Mouse (Mus musculus) common myeloid progenitor, adult 5-6 weeks (primary cell): ENCODE results near the gene Hectd4. TPM values are rescaled to one million over a fixed set of nuclear protein-coding genes. Genes with fewer than 3 reads are reported as not detected.
"Not testable (repeated sequence)": the region's sequence is repeated elsewhere in the genome, so short reads cannot be mapped to it uniquely, and the experiment has no call there.

Experiments
- ATAC-seq: replicated peaks from 2 replicates; pipeline ENCODE4 v1.8.0; 2016; ENCODE audit warnings: low read depth, mild to moderate bottlenecking, moderate TSS enrichment, inconsistent platforms; ENCODE audit not compliant: poor library complexity, severe bottlenecking
- total RNA-seq: library from RNA; stranded (forward); fragments of 200-1000, 187-1606 nt; gene quantifications from 2 replicates; pipeline ENCODE4 v1.2.3, GENCODE M21; 2017

Gene Hectd4
- total RNA-seq, 1 experiment from 2014 or later: 20.1 TPM

DNA sequence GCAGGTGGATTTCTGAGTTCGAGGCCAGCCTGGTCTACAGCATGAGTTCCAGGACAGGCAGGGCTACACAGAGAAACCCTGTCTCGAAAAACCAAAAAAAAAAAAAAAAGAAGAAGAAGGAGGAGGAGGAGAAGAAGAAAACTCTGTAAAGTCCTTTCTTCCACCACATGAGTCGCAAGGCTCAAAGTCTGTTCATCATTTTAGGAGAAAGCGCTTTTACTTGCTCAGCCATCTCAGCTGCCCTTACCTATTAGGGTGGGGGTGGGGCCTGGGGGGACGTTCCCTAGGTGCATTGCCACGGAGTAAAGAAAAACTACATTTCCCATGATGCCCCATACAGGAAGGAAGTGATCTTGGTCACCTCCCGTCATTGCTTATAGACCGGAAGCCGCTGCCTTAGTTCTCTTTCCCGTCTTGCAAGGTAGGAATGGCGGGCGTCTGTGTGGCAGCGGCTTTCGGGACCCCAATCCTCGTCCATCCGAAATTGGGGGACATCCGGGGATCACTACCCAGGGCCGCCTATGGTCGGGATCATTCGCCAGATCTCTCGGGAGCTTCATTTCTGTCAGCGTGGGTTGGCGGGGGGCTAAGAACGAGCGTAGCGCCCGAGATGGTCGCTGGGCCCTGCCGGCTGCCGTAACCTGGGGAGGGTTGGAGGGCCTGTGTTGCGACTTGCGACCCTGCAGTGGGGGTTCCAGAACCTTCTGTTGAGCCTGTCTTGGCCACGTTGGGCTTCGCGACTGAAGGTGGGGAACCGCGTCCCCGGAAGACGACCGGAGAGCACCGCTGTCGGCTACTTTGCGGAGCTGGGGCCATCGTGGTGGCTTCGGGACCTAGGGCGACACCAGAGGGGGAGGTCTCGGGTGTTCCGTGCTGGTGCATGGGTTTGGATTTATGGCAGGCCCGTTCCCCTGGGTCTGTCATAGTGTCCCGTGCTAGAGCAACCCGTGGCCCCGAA, 15.6 kb upstream of the Hectd4 start, which contains the start of gene Rpl6:
TSS of gene Rpl6 (plus strand) at position 350 of the 958 bp plus-strand sequence.
- peak; percentile 90 for ATAC-seq

DNA sequence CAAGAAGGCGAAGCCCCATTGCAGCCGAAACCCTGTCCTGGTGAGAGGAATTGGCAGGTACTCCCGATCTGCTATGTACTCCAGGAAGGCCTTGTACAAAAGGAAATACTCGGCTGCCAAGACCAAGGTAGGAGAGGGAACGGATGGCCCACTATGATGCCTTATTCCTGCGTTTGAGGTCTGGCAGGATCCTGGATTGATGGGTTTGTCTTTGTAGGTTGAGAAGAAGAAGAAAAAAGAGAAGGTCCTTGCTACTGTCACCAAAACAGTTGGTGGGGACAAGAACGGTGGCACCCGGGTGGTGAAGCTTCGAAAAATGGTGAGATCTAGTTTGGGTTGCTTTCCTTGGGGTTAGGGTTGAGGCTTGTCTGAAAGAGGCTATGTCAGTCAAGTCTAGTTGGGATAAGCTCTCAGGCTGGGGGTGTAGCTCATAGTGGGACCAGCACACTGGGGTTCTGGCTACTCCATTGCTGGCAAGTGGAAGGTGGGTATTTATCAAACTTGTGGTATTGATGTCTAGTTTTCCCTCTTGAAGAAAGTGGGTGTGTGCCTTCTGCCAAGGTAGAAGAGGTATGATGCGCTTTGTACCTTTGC, 14.4 kb upstream of the Hectd4 start:
- ATAC-seq: not testable (repeated sequence)

DNA sequence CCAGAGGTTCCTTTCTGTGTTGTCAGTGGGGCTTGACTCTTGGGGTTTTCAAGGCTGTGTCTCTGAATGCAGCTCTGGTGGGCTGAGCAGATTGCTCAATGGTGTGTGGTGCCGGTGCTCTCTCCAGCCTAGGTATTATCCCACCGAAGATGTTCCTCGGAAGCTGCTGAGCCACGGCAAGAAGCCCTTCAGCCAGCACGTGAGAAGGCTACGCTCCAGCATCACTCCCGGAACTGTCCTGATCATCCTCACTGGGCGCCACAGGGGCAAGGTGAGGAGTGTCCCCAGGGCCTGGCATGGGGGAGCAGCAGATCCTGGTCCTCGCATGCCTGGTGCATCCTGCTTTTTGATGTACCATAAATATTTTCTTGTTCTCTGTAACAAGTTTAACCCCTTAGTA, 13.5 kb upstream of the Hectd4 start:
- no peak for ATAC-seq

DNA sequence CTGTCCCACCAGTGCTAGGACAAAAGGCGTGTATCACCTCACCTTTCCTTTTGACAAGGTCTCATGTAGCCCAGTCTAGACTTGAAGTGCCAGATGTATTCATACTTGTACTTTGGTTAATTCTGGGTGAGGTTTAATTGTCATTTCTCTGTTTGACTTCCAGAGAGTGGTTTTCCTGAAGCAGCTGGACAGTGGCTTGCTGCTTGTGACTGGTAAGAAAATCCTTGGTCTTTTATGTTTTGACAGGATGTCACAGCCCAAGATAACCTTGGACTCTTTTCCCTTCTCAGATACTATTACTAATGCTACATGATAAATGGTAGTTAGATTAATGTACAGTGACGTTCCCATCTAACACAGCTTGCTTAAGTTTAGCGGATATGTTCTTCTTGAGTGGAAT, 13.0 kb upstream of the Hectd4 start:
- ATAC-seq: no peak

DNA sequence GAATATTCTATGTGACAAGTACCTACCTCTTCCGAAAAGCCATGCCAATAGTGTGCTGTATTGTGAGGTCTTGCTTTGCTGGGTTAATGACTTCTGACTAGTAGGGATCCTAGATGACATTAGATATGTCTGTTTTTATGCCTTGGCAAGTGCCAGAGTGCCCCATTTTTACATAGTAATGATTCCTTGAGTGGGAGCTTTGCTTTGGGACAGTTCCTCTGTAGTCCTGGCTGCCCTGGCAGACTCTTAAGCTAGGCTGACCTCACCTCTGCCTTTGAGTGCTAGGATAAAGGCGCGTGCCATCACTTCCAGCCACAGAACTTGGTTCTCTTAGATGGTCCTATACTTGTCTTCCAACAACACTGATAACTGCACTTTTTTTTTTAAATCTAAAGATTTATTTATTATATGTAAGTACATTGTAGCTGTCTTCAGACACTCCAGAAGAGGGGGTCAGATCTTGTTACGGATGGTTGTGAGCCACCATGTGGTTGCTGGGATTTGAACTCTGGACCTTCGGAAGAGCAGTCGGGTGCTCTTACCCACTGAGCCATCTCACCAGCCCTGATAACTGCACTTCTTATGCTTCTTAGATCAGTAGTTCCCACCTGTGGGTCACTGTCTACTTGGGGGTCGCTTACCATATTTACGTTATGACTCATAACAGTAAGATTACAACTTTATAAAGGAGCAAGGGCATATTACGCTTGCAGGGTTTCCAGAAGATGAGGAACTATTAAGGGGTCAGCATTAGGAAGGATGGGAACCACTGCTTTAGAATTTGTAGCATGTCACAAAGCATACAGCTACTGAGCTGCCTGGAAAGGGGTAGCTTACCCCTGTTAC, 10.0 kb upstream of the Hectd4 start:
- no peak for ATAC-seq

DNA sequence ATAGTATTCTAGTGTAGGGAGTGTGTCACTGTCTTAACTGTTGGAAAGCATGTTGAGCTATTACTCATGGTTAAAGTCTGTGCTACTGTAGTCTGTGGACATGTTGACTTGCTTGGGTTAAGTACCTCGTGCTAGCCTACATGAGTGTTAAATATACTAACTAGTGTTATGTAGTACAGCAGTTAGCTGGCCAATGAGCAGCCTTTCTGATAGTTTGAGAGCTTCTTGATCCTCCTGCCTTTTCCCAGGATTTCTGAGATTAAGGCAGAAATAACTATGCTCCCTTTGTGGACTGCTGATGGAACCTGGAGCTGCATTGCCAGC, 9.5 kb upstream of the Hectd4 start:
- no peak for ATAC-seq

DNA sequence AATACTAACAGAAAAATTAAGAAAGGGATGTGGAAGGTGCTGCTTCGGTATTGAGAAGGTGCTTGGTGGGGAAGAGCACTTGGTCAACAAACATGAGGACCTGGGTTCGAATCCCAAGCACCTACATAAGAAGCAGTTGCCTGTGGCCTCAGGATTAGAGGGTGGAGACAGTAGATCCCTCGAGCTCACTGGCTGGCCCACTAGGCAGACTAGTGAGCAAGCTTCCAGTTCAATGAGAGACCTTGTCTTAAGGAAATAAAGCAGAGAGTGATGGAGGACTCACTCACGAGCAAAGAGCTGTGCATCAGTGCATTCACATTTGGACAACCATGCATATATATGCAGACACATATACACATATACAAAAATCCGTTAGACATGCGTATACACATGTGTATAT, 7.9 kb upstream of the Hectd4 start:
- no peak for ATAC-seq

DNA sequence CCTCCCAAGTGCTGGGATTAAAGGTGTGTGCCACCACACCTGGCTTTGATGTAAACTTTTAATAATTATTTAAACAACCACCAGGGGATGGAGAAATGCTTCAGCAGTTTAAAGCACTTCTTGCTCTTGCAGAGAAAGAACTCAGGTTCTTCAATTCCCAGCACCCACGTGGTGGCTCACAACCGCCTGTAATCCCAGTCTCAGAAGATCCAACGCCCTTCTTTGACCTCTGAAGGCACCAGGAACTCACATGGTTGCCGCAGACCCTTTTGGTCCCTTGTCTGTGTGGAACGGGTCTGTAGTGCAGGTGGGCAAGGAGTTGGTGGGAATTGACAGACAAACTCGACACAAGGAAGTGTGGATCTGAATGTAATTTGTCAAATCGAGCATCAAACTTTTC, 5.3 kb upstream of the Hectd4 start:
- ATAC-seq: no peak

DNA sequence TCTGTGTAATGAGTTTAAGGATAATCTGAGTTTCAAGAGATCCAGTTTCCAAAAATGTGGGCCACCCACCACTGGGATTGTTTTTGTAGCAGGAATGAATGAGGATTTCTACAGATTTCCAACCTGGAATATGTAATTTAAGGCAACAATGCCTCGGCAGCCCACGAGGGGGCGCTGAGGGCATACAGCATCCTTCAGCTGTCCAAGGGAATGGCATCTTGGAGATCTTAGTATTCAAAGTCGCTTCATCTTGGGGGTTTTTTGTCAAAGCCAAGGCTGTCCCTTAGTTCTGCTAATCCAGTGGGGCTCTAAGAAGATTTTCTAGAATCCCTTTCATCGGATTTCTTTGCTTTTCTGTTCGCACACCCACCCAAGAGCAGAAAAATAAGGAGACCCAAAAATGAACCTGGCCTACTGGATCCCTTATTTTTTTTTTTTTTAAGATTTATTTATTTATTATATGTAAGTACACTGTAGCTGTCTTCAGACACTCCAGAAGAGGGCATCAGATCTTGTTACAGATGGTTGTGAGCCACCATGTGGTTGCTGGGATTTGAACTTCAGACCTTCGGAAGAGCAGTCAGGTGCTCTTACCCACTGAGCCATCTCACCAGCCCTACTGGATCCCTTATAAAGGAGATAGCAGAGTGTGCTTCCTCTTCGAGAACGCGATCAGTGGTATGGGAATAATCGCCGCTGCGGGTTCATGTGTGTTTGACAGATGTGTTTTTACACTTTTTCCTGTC, 4.5 kb upstream of the Hectd4 start:
- ATAC-seq: peak; percentile 41

DNA sequence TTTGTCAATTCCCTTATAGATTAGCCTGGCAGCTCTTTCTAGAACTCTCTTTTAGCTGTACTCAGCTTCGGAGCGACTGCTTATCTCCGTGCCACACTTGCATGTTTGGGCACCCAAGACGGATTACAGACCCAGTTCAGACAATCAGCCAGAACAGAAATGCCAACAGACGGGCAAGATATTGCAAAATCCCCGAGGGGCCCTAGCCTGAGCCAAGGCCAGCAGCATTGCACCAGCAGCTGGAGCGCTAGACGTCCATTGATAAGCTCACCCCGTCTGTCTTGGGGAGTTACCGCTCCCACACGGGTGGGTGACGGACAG, 3.9 kb upstream of the Hectd4 start:
- ATAC-seq: peak; percentile 59

DNA sequence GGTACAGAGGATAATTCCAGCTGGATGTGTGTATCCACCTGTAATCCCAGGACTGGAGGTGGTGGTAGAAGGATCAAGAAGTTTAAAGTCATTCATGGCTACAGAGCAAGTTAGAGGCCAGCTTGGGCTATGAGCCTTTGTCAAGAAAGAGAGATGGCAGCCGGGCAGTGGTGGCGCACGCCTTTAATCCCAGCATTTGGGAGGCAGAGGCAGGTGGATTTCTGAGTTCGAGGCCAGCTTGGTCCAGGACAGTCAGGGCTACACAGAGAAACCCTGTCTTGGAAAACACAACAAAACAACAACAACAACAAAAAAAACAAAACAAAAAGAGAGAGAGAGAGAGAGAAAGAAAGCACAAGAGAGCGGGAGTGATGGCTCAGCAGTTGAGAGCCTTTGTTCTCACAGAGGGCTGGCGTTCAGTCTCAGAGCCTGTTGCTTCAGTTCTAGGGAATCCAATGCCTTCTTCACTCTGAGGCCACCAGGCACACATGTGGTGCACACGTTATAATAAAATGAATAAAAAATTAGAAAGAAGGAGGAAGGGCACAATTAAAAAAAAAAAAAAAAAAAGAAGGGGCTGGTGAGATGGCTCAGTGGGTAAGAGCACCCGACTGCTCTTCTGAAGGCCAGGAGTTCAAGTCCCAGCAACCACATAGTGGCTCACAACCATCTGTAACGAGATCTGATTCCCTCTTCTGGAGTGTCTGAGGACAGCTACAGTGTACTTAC, 3.3 kb upstream of the Hectd4 start:
- ATAC-seq: not testable (repeated sequence)

DNA sequence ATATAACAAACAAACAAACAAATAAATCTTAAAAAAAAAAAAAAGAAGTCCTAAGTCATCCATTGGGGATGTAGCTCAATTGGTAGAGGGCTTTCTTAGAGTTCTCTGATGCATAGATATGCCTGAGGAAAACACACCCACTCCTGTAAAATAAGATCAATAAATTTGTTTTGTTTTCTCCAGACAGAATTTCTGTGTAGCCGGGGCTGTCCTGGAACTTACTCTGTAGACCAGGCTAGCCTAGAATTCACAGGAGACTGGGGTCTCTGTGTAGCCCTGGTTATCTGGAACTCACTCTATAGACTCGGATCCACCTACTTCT, 2.7 kb upstream of the Hectd4 start:
- no peak for ATAC-seq

DNA sequence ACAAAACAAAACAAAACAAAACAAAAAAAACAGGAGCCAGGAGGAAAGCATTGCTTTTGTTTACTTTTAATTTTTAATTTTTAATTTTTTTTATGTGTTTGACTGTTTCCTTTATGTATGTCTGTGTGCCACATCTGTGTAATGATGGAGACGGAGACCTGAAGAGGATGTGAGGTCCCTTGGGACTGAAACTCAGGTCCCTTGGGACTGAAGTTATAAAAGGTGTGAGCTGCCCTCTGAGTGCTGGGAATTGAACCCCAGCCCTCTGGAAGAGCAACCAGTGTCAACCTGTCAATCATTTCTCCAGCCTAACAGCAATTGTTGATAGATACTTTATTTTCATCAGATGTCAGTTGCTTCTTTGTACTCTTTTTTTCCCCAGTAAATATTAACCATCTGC, 829 bp upstream of the Hectd4 start:
- no peak for ATAC-seq

DNA sequence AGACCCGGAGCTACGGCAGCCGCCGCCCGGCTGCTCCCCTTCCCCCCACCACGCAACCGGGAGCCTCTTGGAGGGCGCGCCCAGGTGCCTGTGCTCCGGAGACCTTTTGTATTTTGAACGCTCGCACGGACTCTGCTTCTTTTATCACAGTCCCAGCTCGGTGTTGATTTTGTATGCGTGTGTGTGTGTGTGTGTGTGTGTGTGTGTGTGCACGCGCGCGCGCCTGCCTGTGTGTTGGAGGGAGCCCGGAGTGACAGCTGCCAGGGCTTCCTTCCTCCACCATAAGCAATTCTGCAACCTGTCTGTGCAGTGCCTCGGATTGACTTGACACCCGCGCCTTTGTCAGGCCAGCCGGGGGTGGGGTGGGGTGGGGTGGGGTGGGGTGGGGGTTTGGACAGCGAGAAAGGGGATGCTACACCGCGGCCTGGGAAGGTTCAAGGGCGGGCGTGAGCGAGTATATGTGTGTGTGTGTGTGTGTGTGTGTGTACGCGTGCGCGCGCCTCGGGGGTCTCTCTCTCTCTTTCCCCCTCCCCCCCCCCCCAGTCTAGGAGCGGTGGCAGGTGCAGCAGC, 798 bp downstream of the Hectd4 start:
- no peak for ATAC-seq

DNA sequence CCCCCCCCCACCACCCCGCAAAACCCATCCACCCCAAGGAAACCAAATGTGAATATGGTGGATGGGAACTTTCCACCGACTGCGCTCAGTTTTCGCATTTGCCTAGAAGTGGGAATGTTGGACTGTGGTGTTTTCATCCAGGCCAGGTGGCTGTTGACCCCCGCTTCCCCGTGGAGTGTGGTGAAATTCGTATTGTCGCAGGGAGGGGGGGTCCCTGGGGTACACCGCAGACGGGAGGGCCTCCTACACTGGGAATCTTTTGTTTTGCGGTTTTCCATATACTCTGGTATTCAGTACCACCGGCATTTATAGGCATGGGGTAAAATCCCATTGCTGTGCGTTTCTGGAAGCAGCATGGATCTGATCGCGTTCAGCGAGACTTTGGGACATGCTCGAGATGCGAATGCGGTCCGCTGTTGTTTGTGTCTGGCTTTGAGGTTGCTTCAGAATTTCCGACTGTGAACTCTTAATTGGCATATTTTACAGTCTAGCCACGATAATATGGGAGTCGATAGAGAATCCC, 1.4 kb downstream of the Hectd4 start:
- ATAC-seq: no peak

DNA sequence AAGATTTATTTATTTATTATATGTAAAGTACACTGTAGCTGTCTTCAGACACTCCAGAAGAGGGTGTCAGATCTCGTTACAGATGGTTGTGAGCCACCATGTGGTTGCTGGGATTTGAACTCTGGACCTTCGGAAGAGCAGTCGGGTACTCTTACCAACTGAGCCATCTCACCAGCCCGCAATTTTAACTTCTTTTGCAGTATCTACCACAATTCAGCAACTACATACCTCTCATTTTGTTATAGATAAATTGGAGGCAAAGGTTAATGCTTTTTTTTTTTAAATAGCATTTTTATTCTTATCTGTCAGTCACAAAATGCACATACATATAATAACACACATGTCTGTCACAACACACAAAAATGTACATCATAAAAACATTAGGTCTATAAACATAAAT, 4.0 kb downstream of the Hectd4 start:
- not testable (repeated sequence) for ATAC-seq

DNA sequence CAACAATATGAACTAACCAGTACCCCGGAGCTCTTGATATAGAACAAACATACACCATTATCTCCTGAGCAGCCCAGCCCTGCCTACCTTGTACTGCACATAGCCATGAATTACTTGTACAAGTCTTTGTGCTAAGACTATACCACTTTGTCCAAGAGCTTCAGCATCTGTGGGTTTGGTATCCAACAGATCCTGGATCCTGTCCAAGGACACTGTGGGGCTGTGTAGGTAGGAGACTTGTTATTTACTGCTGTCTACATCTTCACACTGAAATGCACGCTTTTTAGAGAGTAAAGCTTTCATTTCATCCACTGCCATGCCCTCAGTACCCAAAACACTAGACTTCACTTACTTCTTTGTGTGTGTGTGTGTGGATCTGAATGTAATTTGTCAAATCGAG, 4.8 kb downstream of the Hectd4 start:
- ATAC-seq: no peak

DNA sequence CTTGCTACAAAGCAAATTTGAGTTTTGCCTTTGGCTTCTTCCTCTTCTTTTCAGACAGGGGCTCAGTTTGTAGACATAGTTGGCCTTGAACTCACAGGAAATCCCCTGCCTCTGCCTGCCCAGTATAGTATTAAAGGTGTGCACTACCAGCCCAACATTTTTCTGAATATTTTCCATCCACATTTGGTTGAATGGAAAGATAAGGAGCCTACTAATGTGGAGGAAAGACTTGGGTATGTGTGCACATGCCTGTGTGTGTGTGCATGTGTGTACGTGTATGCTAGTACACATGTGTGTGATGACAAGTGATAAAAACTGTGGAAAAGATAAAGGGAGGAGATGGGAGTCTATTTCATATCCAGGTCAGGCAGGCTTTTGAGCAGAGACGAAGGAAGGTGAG, 5.8 kb downstream of the Hectd4 start:
- no peak for ATAC-seq

DNA sequence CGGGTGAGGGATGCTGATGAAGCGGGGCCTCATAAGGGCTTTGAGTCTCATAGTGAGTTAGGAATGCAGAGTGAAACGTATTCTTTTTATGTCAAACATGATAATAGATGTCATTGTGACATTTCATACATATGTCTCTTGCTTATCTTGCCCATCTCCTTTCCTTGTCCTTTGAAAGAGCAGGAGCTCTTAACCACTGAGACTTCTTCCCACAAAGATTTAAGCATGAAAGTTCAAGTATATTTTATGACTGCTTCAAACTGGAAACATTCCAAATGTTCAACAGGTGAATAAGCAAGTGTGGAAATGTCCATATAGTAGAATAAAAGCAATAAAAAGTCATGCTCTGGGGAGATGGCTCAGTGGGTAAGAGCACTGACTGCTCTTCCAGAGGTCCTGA, 6.4 kb downstream of the Hectd4 start:
- ATAC-seq: no peak
